ENCODE assay signal across 8 mouse cellular contexts in the genomic region with DNA sequence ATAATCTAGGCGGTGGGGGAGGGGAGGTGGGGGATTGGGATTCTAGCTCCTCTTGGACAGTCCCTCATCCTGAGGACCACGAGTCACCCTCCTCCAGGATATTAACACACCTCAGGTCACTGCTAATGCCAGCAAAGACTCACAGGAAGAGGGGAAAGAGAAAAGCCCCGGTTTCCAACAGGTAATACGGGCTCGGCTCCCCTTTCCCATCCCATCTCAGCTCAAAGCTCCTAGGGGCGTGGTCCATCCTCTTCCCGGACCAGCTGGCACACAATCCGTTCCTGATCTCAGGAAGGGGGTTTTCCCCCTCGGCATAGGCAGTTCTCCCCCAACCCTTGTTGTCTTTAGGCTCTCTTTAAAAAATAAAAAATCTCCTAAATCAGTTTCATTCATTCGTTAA. TPM values are rescaled to one million over a fixed set of nuclear protein-coding genes. Genes with fewer than 3 reads are reported as not detected.
A peak's percentile ranks its signal among the peaks of the same experiment; 100 is the strongest.
DNase-seq lines count a peak whose midpoint lies in the region; ATAC-seq and TF ChIP-seq lines count a peak whose summit lies in the region.

No protein-coding gene starts in this region.

- DNase-seq in liver, embryonic 11.5 days (ENCODE audit: low spot score), result no peak
- no peak for DNase-seq in liver
- no peak for DNase-seq in thymus, postnatal 14 days
- DNase-seq in lung, postnatal 36 days, result no peak

- no peak overlapping the region for H3K27ac ChIP-seq in liver, embryonic 11.5 days (ENCODE audit: low read depth, low read length)
- 0 out of 2 replicates have a peak overlapping the region, but pooled peaks have one; percentile 36 for H3K27ac ChIP-seq in cortical plate, adult 2 months (ENCODE audit: insufficient read depth, low read length)
- no peak overlapping the region for H3K27ac ChIP-seq in intestine, embryonic 15.5 days
- H3K27ac ChIP-seq in neural tube, embryonic 13.5 days (replicated peaks), result peak overlapping the region; percentile 89

- no peak overlapping the region for H3K9ac ChIP-seq in liver, embryonic 11.5 days (ENCODE audit: low read depth, low read length)
- no peak overlapping the region for H3K9ac ChIP-seq in intestine, embryonic 15.5 days
- peak overlapping the region; percentile 85 for H3K9ac ChIP-seq in neural tube, embryonic 13.5 days

- TF ChIP-seq CTCF in cortical plate, adult 2 months (IDR thresholded peaks at IDR 0.05; ENCODE audit: extremely low read depth, insufficient read depth, low read length), result no peak

- H3K4me3 ChIP-seq in liver, embryonic 11.5 days (ENCODE audit: low read depth, low read length), result peak overlapping the region; percentile 33
- peak overlapping the region; percentile 79 for H3K4me3 ChIP-seq in cortical plate, adult 2 months (ENCODE audit: insufficient read depth, low read length)
- H3K4me3 ChIP-seq in intestine, embryonic 15.5 days (replicated peaks), result peak overlapping the region; percentile 27
- H3K4me3 ChIP-seq in neural tube, embryonic 13.5 days, result peak overlapping the region; percentile 63

- WGBS in liver, embryonic 11.5 days, result 3% methylated on average over 10 of the region's 10 CpGs
- 0% methylated on average over 10 of the region's 10 CpGs for WGBS in intestine, embryonic 15.5 days
- WGBS in neural tube, embryonic 13.5 days, result 0% methylated on average over 10 of the region's 10 CpGs

- ATAC-seq in liver, embryonic 11.5 days (replicated peaks; ENCODE audit: low FRiP score), result no peak
- 0 out of 2 replicates have a peak, but pooled peaks have one; percentile 10 for ATAC-seq in intestine, embryonic 15.5 days
- no peak for ATAC-seq in neural tube, embryonic 13.5 days (ENCODE audit: low read depth)
- no peak for ATAC-seq in megakaryocyte-erythroid progenitor cell, adult 5-6 weeks (replicated peaks; ENCODE audit: low FRiP score, low TSS enrichment, poor library complexity, severe bottlenecking)

- no peaks in the 10 kb centered on the region for H3K36me3 ChIP-seq in liver, embryonic 11.5 days (ENCODE audit: control insufficient read depth, insufficient read depth, low read length)
- no peaks in the 10 kb centered on the region for H3K36me3 ChIP-seq in intestine, embryonic 15.5 days
- H3K36me3 ChIP-seq in neural tube, embryonic 13.5 days, result no peaks in the 10 kb centered on the region

- H3K27me3 ChIP-seq in liver, embryonic 11.5 days (replicated peaks; ENCODE audit: control insufficient read depth, insufficient read depth, low read length), result 0 out of 2 replicates have a peak, but pooled peaks cover 6% of the 10 kb centered on the region
- H3K27me3 ChIP-seq in intestine, embryonic 15.5 days (replicated peaks), result no peaks in the 10 kb centered on the region
- H3K27me3 ChIP-seq in neural tube, embryonic 13.5 days, result no peaks in the 10 kb centered on the region

- H3K9me3 ChIP-seq in liver, embryonic 11.5 days (ENCODE audit: control insufficient read depth, low read length), result no peaks in the 10 kb centered on the region
- no peaks in the 10 kb centered on the region for H3K9me3 ChIP-seq in intestine, embryonic 15.5 days
- H3K9me3 ChIP-seq in neural tube, embryonic 13.5 days, result no peaks in the 10 kb centered on the region

- TF ChIP-seq POLR2A in cortical plate, adult 2 months (IDR thresholded peaks at IDR 0.05; ENCODE audit: extremely low read depth, insufficient read depth, low read length), result no peak

- peak overlapping the region; percentile 56 for H3K4me2 ChIP-seq in liver, embryonic 11.5 days
- H3K4me2 ChIP-seq in intestine, embryonic 15.5 days (replicated peaks), result peak overlapping the region; percentile 66
- peak overlapping the region; percentile 64 for H3K4me2 ChIP-seq in neural tube, embryonic 13.5 days

- H3K4me1 ChIP-seq in liver, embryonic 11.5 days (replicated peaks; ENCODE audit: control insufficient read depth, insufficient read depth, low read length), result no peaks in the 10 kb centered on the region
- H3K4me1 ChIP-seq in cortical plate, adult 2 months (ENCODE audit: control insufficient read depth, insufficient read depth, low read length), result no peaks in the 10 kb centered on the region; the same call in none of the 2 replicates
- H3K4me1 ChIP-seq in intestine, embryonic 15.5 days (replicated peaks), result peaks cover 7% of the 10 kb centered on the region; the same call in 1 of the 2 replicates
- peaks cover 50% of the 10 kb centered on the region for H3K4me1 ChIP-seq in neural tube, embryonic 13.5 days (replicated peaks)

RNA-seq across cellular contexts. Expression of a gene that starts 0.9 kb away (rescaled TPM):
- 20.3 and 21.3 TPM in 2 replicates for polyA plus RNA-seq in liver, embryonic 11.5 days (2014; fragmentation: Nextera tagmentation; extraction: Ambion mirVana)
- 282 and 317 TPM in 2 replicates for polyA plus RNA-seq in cortical plate, adult 2 months (2012; rRNA removed)
- 61.0 and 67.5 TPM in 2 replicates for polyA plus RNA-seq in intestine, embryonic 15.5 days (2015; fragmentation: Nextera tagmentation; extraction: Ambion mirVana)
- 1,023 and 1,039 TPM in 2 replicates for polyA plus RNA-seq in neural tube, embryonic 13.5 days (2015; fragmentation: Nextera tagmentation; extraction: Ambion mirVana)
- not detected in 2 replicates for total RNA-seq in megakaryocyte-erythroid progenitor cell, adult 5-6 weeks (2014; fragmentation: Nextera tagmentation)
- not detected in 2 replicates for total RNA-seq in megakaryocyte-erythroid progenitor cell, adult 5-6 weeks (2017)

Comparison
In these comparisons a context has a peak if more than half of its experiments do, and no peak if none do; other contexts are left out.
1. H3K27ac ChIP-seq: peak in cortical plate, adult 2 months (single experiment) and neural tube, embryonic 13.5 days (single experiment); none in liver, embryonic 11.5 days (single experiment) and intestine, embryonic 15.5 days (single experiment).
2. H3K4me3 ChIP-seq: peak in every context shown above with its lines; median percentile 79 in cortical plate, adult 2 months; 63 in neural tube, embryonic 13.5 days; 33 in liver, embryonic 11.5 days; 27 in intestine, embryonic 15.5 days.
3. Peak in every context shown above with its lines, with median percentiles within 50 percentile points of each other: H3K4me2 ChIP-seq.